Mouse (Mus musculus) liver, adult 2 months (tissue): ENCODE measurements around the gene Slc35e3.

Experiments
- CTCF ChIP-seq: fragments of 200-500 bp; IDR thresholded peaks from 2 replicates; pipeline ENCODE4 v1.5.1; 2011; ENCODE audit warnings: low read depth, low read length, control low read depth
- POLR2A ChIP-seq: fragments of 200-500 bp; IDR thresholded peaks from 2 replicates; pipeline ENCODE4 v1.6.1; 2011; ENCODE audit warnings: low read length, control low read depth; ENCODE audit not compliant: insufficient read depth; ENCODE audit errors: extremely low read depth

GRCm38 (mm10) chr10:117767286-117768140 lies 21.3 kb upstream of the Slc35e3 start:
- no peak for TF ChIP-seq POLR2A
- no peak for TF ChIP-seq CTCF
